Mouse (Mus musculus) frontal cortex, postnatal 10 days (tissue): ENCODE measurements around the gene Pex7.

Source experiments
- DNase-seq, 2 experiments: peaks; one replicate each; pipeline ENCODE4 v3.0.0; 2022; ENCODE audit warnings: low spot score in 2 of 2, mixed read lengths in 1 of 2

Pex7 gene

GRCm38 (mm10) chr10:19811436-19812172 lies 95.9 kb downstream of the Pex7 start:
- peak in 1 of 2 experiments; percentile 12 for DNase-seq

GRCm38 (mm10) chr10:19804763-19805162 lies 102.7 kb downstream of the Pex7 start:
- DNase-seq = no peak
